Mouse (Mus musculus): Measurements from ENCODE around the gene Zfp580. TPM values are rescaled to one million over a fixed set of nuclear protein-coding genes. Genes with fewer than 3 reads are reported as not detected.
A peak's percentile ranks its signal among the peaks of the same experiment; 100 is the strongest.
"Not testable (repeated sequence)": the region's sequence is repeated elsewhere in the genome, so short reads cannot be mapped to it uniquely, and the experiment has no call there.

Gene Zfp580
- 10 to 100 TPM; 28.7 to 31.7 TPM for total RNA-seq (2021)
- long read RNA-seq, transcript Zfp580-201 (2 exons, 1,096 nt) = major isoform, 10 of 12 reads
- long read RNA-seq, partial matches to known transcripts = 0 of 12 reads
- long read RNA-seq, other reads (novel, unspliced or antisense) = 2 of 12 reads

GRCm38 (mm10) chr7:5051193-5052192, at the start of gene Zfp580:
Zfp580 (plus strand) TSS chr7:5051538.
- DNase-seq (ENCODE audit: low spot score in 2 of 2) = peak; percentile 71 to 80

GRCm38 (mm10) chr7:5002876-5003275, 48.5 kb upstream of the Zfp580 start:
- not testable (repeated sequence) for DNase-seq (ENCODE audit: low spot score in 2 of 2)

DNA sequence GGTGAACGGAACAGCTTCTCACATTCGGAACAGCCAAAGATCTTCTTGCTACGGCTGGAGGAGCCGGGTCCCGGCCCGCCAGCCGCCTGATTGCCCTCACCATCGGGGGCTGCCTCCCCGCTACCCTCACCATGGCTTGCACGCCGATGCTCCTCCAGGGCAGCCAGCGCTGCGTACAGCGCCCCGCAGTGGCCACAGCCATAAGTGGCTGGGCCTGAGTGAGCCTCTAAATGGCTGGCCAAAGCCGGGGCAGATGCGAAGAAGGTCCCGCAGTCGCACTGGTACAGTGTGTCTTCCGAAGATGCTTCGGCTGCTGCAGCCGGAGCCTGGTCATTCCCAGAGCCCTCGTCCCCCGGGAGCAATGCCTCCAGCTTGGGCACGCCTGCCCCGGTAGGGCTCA, 43.1 kb upstream of the Zfp580 start:
- no peak for DNase-seq (ENCODE audit: low spot score in 2 of 2)

- no peak for DNase-seq (ENCODE audit: low spot score in 2 of 2)
These were observed 38.4 kb upstream of the Zfp580 start for GRCm38 (mm10) chr7:5012681-5013513.

GRCm38 (mm10) chr7:5014251-5015117, 36.9 kb upstream of the Zfp580 start, which contains the start of the genes Zfp524 and Fiz1:
Zfp524 (plus strand) TSS chr7:5014415.
Fiz1 (minus strand) TSS chr7:5014697.
- DNase-seq (ENCODE audit: low spot score in 2 of 2) = peak; percentile 92 to 99

DNA sequence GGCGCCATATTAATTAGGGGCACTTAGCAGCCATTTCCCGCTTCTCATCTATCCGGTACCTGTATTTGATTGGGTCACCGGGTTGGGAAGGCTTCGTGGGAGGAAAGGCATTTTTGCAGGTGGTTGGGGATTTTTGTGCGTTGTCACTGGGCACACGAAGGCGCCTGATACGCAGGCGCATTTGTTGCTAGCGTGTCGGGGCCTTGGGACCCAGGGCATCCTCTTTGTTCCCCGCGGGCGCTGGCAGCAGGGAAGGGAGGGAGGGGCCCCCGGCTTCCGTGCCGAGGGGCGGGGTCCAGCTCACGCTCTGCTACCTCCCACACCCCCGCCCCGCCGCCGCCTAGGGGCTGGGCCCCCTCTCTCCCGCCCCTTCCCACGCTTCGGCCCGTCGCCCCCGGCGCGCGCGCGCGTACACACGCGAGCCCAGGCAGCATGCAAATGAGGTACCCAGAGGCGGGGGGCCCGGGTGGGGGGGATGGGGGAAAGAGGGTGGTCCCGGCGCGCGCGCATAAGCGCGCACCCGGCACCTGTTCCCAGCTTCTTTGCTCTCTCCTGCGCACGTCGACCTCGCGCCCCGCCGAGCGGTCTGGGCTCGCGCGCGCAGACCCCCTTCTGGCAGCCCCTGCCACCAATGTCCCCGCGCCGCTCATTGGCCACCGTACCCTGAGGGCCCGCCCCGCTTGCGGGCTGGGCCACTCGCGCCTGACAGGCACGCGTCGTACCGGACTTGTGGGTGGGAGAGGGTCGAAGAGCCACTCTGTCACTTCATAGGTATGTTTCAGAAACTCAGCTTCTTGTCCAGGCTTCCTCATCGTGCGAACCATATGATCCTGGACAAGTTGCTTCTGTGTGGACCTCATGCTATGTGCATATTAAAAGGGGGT, 36.0 kb upstream of the Zfp580 start, which contains the start of gene Gm44973:
Gene Gm44973, plus strand, starts transcription at position 379 of the 884 bp plus-strand sequence.
- peak; percentile 89 to 96 for DNase-seq (ENCODE audit: low spot score in 2 of 2)

- no peak for DNase-seq (ENCODE audit: low spot score in 2 of 2)
These were observed 35.3 kb upstream of the Zfp580 start for GRCm38 (mm10) chr7:5016057-5016456.

GRCm38 (mm10) chr7:5016920-5017319, 34.4 kb upstream of the Zfp580 start:
- DNase-seq (ENCODE audit: low spot score in 2 of 2) = no peak

- DNase-seq (ENCODE audit: low spot score in 2 of 2) = no peak
These were observed 34.0 kb upstream of the Zfp580 start for GRCm38 (mm10) chr7:5017352-5017751.

- no peak for DNase-seq (ENCODE audit: low spot score in 2 of 2)
These were observed 33.4 kb upstream of the Zfp580 start for GRCm38 (mm10) chr7:5017931-5018330.

DNA sequence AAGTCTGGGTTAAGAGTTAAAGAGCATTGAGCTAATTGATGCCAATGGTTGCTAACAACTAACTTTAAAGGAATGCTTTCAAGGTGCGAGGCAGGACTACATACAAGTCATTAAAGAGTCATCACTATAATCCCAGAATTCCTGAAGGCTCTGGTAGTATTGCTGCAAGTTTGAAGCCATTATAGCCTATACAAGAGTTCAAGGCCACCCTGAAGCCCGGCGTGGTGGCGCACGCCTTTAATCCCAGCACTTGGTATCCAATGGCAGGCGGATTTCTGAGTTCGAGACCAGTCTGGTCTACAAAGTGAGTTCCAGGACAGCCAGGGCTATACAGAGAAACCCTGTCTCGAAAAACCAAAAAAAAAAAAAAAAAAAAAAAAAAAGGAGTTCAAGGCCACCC, 31.8 kb upstream of the Zfp580 start:
- DNase-seq (ENCODE audit: low spot score in 2 of 2) = not testable (repeated sequence)

GRCm38 (mm10) chr7:5020000-5020681, 31.2 kb upstream of the Zfp580 start, which contains the start of the genes Zfp865 and Ccdc106:
Zfp865 (plus strand) TSS chr7:5020376.
Ccdc106 (plus strand) TSS chr7:5020553.
- DNase-seq (ENCODE audit: low spot score in 2 of 2) = peak; percentile 99

- no peak for DNase-seq (ENCODE audit: low spot score in 2 of 2)
These were observed 30.7 kb upstream of the Zfp580 start for GRCm38 (mm10) chr7:5020685-5021084.

- DNase-seq (ENCODE audit: low spot score in 2 of 2) = no peak
These were observed 30.1 kb upstream of the Zfp580 start for GRCm38 (mm10) chr7:5021197-5021596.

DNA sequence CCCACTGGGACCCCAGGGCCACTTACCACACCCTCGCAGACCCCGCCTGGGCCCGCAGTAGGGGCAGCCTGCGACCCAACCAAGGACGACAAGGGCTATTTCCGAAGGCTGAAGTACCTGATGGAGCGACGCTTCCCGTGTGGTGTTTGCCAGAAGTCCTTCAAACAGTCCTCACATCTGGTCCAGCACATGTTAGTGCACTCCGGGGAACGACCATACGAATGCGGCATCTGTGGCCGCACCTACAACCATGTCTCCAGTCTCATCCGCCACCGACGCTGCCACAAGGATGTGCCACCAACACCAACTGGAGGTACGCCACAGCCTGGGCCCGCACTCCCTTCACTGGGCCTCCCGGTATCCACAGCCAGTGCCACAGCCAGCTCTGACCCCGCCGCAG, 21.8 kb upstream of the Zfp580 start:
- no peak for DNase-seq (ENCODE audit: low spot score in 2 of 2)

GRCm38 (mm10) chr7:5029946-5030345, 21.4 kb upstream of the Zfp580 start:
- no peak for DNase-seq (ENCODE audit: low spot score in 2 of 2)

GRCm38 (mm10) chr7:5030554-5031275, 20.6 kb upstream of the Zfp580 start:
- DNase-seq (ENCODE audit: low spot score in 2 of 2) = no peak

- no peak for DNase-seq (ENCODE audit: low spot score in 2 of 2)
These were observed 19.8 kb upstream of the Zfp580 start for GRCm38 (mm10) chr7:5031496-5031895.

Data from layer of hippocampus, adult 18-20 months (tissue).